Mouse (Mus musculus) heart, adult 2 months (tissue): ENCODE measurements around the gene D330045A20Rik. TPM values are rescaled to one million over a fixed set of nuclear protein-coding genes. Genes with fewer than 3 reads are reported as not detected.
"Not testable (repeated sequence)": the region's sequence is repeated elsewhere in the genome, so short reads cannot be mapped to it uniquely, and the experiment has no call there.

Source experiments
- DNase-seq, 2 experiments: peaks; one replicate each; pipeline ENCODE4 v3.0.0; 2021
- H3K27ac ChIP-seq: fragments of 200-600 bp; 2 replicates; pipeline ENCODE4 v1.8.1; 2022
- H3K27me3 ChIP-seq: fragments of 200-500 bp; 2 replicates; pipeline ENCODE4 v1.6.1; 2012; ENCODE audit warnings: mild to moderate bottlenecking, low read length, inconsistent platforms, mixed read lengths; ENCODE audit not compliant: control insufficient read depth, insufficient read depth
- H3K36me3 ChIP-seq: fragments of 200-500 bp; 2 replicates; pipeline ENCODE4 v1.6.1; 2012; ENCODE audit warnings: low read length, inconsistent platforms; ENCODE audit not compliant: control insufficient read depth, insufficient read depth
- H3K4me1 ChIP-seq: fragments of 200-500 bp; 2 replicates; pipeline ENCODE4 v1.6.1; 2011; ENCODE audit warnings: low read length; ENCODE audit not compliant: control insufficient read depth, insufficient read depth
- H3K4me3 ChIP-seq: fragments of 200-600 bp; 2 replicates; pipeline ENCODE4 v1.8.1; 2022
- H3K79me2 ChIP-seq: fragments of 200-500 bp; replicated peaks from 2 replicates; pipeline ENCODE4 v1.6.1; 2012; ENCODE audit warnings: mild to moderate bottlenecking, inconsistent platforms, low read length, moderate library complexity, mixed read lengths; ENCODE audit not compliant: control insufficient read depth, insufficient read depth
- H3K9ac ChIP-seq: fragments of 200-500 bp; 2 replicates; pipeline ENCODE4 v1.6.1; 2012; ENCODE audit warnings: low read depth, mild to moderate bottlenecking, control low read depth, inconsistent platforms, low read length, mixed read lengths
- CTCF ChIP-seq: fragments of 200-600 bp; IDR thresholded peaks from 2 replicates; pipeline ENCODE4 v1.8.1; 2022; ENCODE audit warnings: antibody characterized with exemption, mild to moderate bottlenecking, moderate library complexity
- EP300 ChIP-seq: fragments of 200-500 bp; IDR thresholded peaks from 2 replicates; pipeline ENCODE4 v1.6.1; 2011; ENCODE audit warnings: low read depth, low read length, control low read depth; ENCODE audit not compliant: insufficient read depth
- POLR2A ChIP-seq: fragments of 200-500 bp; IDR thresholded peaks from 2 replicates; pipeline ENCODE4 v1.6.1; 2011; ENCODE audit warnings: mild to moderate bottlenecking, low read depth, low read length, control low read depth; ENCODE audit not compliant: insufficient read depth
- WGBS: fragments of 180-500 bp; shearing (Covaris S2); methylation state at CpG from one replicate; pipeline ENCODE4 v1.1.7; 2018; 5-methylcytosine and 5-hydroxymethylcytosine counted together
- intact Hi-C: fragments of 180-260 bp; cut with DNase I; formaldehyde crosslinking; loops from one replicate; pipeline ENCODE4 v1.15.1; 2025
- long read RNA-seq: library from polyadenylated mRNA; stranded (forward); transcript quantifications from one replicate; pipeline ENCODE4 v2.0.0, GENCODE M21; 2021
- polyA plus RNA-seq: library from polyadenylated mRNA; depleted of rRNA; stranded (reverse); fragments of >200 nt; gene quantifications from 2 replicates; pipeline ENCODE4 v1.2.3, GENCODE M21; 2012; rRNA removed
- total RNA-seq, 2 experiments: library from RNA; stranded (reverse); gene quantifications; 2 replicates each; pipeline ENCODE4 v1.2.3; 2021

Gene D330045A20Rik
- total RNA-seq, result under 1 TPM; 0.05 to 0.07 TPM
- polyA plus RNA-seq, result 0.04 and 0.06 TPM in 2 replicates
- long read RNA-seq, result 0 reads

DNA sequence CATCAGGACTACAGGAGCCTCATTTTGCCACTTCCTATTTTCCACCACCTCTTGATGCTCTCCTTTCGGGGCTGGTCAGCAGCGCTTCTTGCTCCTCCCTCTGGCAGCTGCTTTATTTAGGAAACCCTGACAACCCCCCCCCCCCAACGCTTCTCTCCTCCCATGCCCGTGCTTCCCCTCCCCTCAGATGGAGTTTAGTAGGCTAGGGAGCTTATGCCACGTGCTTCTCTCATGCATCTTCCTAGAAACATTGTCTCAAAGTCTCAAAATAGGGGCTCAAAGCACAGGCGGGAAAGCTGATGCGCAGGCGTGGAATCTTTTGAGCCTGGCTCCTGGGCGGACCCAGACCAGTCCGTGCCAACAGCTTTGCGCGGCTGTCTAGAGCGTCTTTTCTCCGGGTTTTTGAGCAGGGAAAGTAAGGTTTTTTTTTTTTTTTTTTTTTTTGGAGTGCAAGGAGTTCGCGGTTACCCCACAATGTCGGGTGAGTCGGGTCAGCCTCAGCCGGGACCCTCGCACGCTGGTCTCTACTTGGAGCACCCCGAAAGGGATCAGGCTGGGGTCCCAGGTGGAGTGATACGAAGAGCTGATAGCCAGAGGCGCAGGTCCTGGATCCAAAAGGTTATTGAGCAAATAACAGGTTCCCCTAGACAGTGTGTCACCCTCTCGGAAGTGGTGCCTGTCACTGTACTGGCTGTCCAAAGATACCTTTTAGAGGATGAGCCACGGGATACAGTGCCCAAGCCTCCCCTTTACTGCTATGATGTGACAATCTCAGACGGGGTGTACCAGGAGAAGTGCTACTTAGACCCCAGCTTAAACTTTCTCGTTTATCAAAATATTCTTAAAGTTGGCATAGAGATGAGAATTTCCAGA lies at the start of gene D330045A20Rik:
Gene D330045A20Rik, plus strand, starts transcription at position 346 of the 873 bp plus-strand sequence.
- H3K36me3 ChIP-seq, result no peaks in the 10 kb centered on the region
- DNase-seq, result peak; percentile 4 to 17
- WGBS, result 18% methylated on average over 28 of the region's 28 CpGs
- H3K9ac ChIP-seq, result no peak within 1 kb of the TSS
- H3K4me3 ChIP-seq, result no peak within 1 kb of the TSS; the same call in 1 of the 2 replicates
- no peaks in the 10 kb centered on the region for H3K4me1 ChIP-seq
- intact Hi-C loops, result no loop called here
- H3K27ac ChIP-seq, result no peak within 1 kb of the TSS
- H3K27me3 ChIP-seq, result no peaks in the 10 kb centered on the region
- TF ChIP-seq POLR2A (no peak), CTCF (no peak), EP300 (no peak)
- no peaks in the 10 kb centered on the region for H3K79me2 ChIP-seq

DNA sequence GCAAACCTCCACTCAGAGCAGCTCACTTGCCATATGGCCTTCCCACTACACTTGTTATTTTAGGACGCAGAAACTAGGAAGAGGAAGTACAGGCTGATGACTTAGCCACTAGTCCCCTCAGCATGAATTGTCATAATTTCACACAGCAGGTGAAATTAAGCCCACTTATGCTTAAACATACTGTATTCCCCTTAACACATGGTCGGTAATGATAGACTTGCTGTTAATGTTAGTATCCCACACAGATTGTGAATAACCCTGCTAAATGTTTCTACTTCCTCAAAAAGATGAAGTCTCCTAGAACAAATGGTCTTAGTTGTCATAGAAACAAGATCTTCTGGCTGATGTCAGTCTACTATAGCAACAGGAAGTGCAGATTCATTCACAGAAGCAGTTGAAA lies 47.6 kb upstream of the D330045A20Rik start:
- H3K79me2 ChIP-seq, result no peaks in the 10 kb centered on the region
- TF ChIP-seq POLR2A (no peak), EP300 (no peak), CTCF (no peak)
- H3K36me3 ChIP-seq, result no peaks in the 10 kb centered on the region
- H3K27ac ChIP-seq, result no peak overlapping the region
- H3K27me3 ChIP-seq, result no peaks in the 10 kb centered on the region
- DNase-seq, result no peak
- intact Hi-C loops, result no loop called here
- H3K9ac ChIP-seq, result no peak overlapping the region
- H3K4me3 ChIP-seq, result no peak overlapping the region
- no peaks in the 10 kb centered on the region for H3K4me1 ChIP-seq
- WGBS, result 59% methylated on average over 2 of the region's 2 CpGs

DNA sequence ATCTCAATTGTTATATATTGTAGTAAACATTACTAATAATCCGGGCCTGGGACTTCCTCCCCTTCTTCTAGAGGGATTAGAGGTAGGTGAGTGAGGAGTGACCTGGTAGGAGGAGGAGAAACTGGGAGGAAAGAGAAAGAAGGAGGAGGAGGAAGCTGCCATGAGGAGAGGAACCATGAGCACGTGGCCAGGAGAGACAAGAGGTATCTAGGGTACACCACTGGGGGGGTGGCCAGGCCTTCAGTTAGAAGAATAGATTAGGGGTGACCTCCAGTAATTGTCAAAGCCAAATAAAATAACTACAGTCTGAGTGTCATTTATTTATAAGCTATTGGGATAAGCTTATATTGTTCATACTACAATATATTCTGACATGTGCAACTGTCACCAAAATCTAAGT lies 45.0 kb upstream of the D330045A20Rik start:
- Histone ChIP-seq H3K4me1 (no peaks in the 10 kb centered on the region), H3K36me3 (no peaks in the 10 kb centered on the region), H3K27me3 (no peaks in the 10 kb centered on the region)

DNA sequence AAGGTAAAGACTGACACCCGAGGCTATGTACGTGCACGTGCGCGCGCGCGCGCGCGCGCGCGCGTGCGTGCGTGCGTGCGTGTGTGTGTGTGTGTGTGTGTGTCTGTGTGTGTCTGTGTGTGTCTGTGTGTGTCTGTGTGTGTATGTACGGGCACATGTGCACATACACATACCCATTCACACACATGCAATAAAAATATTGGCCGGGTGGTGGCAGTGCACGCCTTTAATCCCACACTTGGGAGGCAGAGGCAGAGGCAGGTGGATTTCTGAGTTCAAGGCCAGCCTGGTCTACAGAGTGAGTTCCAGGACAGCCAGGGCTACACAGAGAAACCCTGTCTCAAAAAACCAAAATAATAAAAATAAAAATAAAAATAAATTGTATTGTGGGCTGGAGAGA lies 39.1 kb upstream of the D330045A20Rik start:
- DNase-seq, H3K4me1 ChIP-seq, intact Hi-C loops, H3K79me2 ChIP-seq, H3K27me3 ChIP-seq, H3K4me3 ChIP-seq, H3K27ac ChIP-seq, H3K36me3 ChIP-seq, H3K9ac ChIP-seq: not testable (repeated sequence)
- WGBS, result 97% methylated on average over 22 of the region's 22 CpGs

More for the DNA sequence above, 45.0 kb upstream of the D330045A20Rik start:
- Histone ChIP-seq H3K79me2 (no peaks in the 10 kb centered on the region), H3K27ac (no peak overlapping the region), H3K4me3 (no peak overlapping the region), H3K9ac (no peak overlapping the region)
- 51% methylated on average over 2 of the region's 2 CpGs for WGBS
- no peak for DNase-seq
- TF ChIP-seq CTCF, result no peak
- no peak for TF ChIP-seq POLR2A
- no peak for TF ChIP-seq EP300
- intact Hi-C loops, result no loop called here

DNA sequence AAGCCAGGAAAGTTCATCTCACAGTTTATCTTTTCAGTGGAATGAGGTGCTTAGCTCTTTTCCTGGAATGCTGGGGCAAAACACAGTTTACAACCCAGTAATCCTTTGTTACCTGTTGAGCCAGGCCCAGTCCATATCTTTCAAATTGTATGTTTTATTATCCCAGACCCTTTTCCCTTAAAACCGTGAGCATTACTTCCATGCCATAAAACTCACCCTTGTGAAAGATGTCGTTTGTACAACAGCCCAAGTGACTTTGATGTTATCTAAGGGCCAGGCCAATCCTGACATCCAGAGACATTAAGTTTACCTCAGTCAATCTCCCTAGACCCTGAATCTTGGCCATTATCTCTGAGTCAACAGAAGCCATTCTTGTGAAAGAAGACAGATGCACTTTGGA lies 23.4 kb upstream of the D330045A20Rik start:
- no peak for DNase-seq

DNA sequence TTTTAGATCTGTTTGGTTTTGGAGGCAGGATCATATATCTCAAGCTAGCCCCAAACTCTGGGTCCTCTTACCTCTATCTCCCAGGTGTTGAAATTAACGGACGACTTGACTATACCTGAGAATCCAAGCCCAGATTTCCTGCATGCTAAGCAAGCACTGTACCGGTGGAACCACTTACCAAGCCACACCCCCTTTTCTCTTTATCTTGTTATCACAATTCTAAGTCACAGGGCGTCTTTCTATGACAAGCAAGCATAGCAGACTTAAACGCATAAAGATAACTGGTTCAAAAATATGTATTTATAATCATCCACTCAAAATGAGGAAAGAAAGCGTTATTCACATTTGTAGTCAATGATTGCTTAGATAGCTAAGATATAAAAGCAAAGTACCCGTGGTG lies 1.9 kb downstream of the D330045A20Rik start:
- H3K9ac ChIP-seq, result no peak overlapping the region
- TF ChIP-seq EP300 (no peak), POLR2A (no peak), CTCF (no peak)
- 53% methylated on average over 7 of the region's 7 CpGs for WGBS
- H3K4me3 ChIP-seq, result no peak overlapping the region
- no peaks in the 10 kb centered on the region for H3K4me1 ChIP-seq
- no peaks in the 10 kb centered on the region for H3K27me3 ChIP-seq
- H3K27ac ChIP-seq, result no peak overlapping the region
- no peak for DNase-seq
- intact Hi-C loops, result no loop called here
- no peaks in the 10 kb centered on the region for H3K36me3 ChIP-seq
- H3K79me2 ChIP-seq, result no peaks in the 10 kb centered on the region

More for the DNA sequence above, 23.4 kb upstream of the D330045A20Rik start:
- H3K9ac ChIP-seq, result no peak overlapping the region
- H3K27ac ChIP-seq, result no peak overlapping the region
- TF ChIP-seq EP300 (no peak), CTCF (no peak), POLR2A (no peak)
- no peaks in the 10 kb centered on the region for H3K79me2 ChIP-seq
- H3K4me3 ChIP-seq, result no peak overlapping the region
- WGBS, result 27% methylated on average over 2 of the region's 2 CpGs
- intact Hi-C loops, result no loop called here
- no peaks in the 10 kb centered on the region for H3K27me3 ChIP-seq
- H3K36me3 ChIP-seq, result no peaks in the 10 kb centered on the region
- H3K4me1 ChIP-seq, result no peaks in the 10 kb centered on the region
